Mouse (Mus musculus): ENCODE results near the gene Rab3gap1. TPM values are rescaled to one million over a fixed set of nuclear protein-coding genes. Genes with fewer than 3 reads are reported as not detected.
"Not testable (repeated sequence)": the region's sequence is repeated elsewhere in the genome, so short reads cannot be mapped to it uniquely, and the experiment has no call there.

Gene Rab3gap1
- polyA plus RNA-seq, 1 experiment, result 21.8 TPM

DNA sequence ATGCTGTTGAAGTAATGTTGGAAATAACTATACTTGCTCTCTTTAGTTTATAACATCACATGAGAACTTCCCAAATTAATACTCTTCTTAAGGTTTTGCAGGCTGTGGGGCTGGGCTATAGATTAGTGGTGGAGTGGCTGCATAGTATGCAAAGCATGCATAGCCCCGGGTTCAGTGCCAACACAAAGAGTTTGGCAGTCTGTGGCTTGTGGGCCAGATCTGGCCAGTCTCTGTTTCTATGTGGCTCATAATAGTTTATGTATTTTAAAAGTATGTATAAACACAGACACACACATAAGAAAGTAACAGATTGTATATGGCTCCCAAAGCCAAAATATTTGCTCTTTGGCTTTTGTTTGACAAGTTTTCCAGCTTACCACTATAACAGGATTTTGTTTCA is 47.2 kb downstream of the Rab3gap1 start:
- DNase-seq (ENCODE audit: low read depth), result no peak

DNA sequence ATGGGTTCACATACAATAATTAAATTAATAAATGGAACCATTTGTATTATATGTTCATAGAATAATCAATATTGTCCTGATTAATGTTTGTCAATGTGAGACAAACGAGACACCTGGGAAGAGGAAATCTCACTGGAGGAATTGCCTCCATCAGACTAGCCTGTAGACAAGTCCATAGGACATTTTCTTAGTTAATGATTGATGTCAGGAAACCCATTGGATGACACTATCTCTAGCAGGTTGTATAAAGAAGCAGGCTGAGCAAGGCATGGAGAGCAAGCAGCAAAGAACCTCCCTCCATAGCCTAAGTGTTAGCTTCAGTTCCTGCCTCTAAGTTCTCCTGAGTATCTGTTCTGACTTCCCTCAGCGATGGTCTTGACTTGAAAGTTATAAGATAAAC is 64.8 kb downstream of the Rab3gap1 start:
- DNase-seq (ENCODE audit: low read depth), result no peak

DNA sequence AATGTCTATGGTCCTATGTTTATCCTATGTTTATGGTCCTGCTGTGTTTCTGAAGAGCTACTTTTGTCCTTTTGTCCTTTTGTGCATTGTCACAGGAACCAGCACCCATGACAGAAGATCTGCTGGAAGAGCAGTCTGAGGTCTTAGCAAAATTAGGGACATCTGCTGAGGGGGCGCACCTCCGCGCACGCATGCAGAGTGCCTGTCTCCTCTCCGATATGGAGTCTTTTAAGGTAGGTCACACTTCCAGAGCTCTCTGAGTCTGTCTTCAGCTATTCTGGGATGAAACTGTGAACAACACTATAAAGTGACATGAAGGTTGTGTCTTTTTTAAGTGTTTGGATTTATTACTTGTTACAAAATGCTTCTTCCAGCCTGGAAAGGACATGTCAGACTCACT is 65.7 kb downstream of the Rab3gap1 start:
- no peak for DNase-seq (ENCODE audit: low read depth)

DNA sequence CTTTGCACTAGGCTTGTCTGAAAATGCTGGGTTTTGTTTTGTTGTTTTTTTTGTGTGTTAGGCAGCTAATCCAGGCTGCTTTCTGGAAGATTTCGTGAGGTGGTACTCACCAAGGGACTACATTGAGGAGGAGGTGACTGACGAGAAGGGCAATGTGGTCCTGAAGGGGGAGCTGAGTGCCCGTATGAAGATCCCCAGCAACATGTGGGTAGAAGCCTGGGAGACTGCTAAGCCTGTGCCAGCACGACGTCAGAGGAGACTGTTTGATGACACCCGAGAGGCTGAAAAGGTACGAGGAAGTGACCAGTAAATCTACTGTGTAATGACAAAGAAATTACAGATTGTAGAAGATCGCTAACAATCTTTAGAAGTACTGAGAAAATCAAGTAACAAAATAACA is 68.7 kb downstream of the Rab3gap1 start:
- DNase-seq (ENCODE audit: low read depth), result no peak

DNA sequence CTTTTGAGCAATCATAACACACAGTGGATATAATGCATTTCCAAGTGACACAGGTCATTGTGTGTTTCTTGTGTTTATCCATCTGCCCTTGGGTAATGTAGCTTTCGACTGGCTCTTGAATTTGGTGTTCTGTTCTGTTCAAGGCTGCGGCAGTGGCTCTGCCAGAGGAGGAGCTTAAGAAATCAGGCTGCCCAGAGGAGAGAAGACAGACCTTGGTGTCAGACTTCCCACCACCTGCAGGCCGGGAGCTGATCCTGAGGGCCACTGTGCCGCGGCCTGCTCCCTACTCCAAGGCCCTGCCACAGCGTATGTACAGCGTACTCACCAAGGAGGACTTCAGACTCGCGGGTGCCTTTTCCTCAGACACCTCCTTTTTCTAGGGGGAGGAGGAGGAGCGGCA is 73.7 kb downstream of the Rab3gap1 start:
- DNase-seq (ENCODE audit: low read depth), result no peak

DNA sequence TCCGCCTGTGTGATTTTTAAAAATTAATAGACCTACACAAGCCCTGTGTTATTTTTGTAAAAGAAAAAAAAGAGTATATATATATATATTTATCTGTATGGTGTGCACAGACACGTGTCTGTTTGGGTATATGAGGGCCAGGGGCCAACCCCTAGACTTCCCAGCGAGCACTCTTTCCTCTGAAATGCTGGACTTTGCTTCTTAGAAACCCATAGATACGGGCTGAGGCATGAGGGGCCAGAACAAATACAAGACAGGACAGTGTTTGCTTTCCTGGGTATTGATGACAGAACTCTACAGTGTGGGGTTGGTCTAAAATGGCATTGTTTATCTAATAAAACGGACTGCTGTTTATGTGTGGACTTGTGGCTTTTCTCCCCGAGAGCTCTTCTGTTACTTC is 74.9 kb downstream of the Rab3gap1 start:
- DNase-seq (ENCODE audit: low read depth), result no peak

DNA sequence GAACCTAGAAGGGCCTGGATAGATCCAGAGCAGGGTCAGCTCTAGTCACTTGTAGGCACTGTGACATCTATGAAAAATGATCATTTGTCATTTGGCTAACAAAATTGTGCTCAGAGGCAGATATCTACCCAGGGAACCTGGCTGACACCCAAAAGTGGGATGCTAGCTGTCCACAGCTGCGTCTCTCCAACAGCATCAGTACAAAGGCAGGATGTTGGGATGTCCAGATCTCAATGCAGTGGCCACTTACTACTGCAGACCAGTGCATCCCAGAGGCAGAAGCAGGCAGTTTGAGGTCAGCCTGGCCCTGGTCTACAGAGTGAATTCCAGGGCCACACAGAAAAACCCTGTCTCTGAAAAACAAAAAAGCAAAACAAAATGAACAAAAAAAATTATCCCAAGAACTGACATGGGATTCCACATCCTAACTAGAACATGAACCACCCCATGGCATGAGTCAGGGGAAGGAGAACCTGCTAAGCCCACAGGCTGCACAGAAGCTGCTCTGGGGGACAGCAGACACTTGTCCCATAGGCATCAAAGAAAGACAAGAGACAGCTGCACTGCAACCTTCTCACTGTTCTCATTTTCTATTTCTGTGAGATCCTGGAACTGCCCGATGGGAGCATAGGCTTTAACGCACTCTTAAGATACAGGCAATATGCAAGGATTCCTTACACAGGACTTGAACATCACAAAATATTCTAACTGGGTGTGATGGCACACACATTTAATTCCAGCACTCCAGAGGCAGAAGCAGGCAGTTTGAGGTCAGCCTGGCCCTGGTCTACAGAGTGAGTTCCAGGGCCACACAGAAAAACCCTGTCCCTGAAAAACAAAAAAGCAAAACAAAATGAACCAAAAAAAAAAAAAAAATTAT is 77.4 kb downstream of the Rab3gap1 start:
- DNase-seq (ENCODE audit: low read depth), result no peak

DNA sequence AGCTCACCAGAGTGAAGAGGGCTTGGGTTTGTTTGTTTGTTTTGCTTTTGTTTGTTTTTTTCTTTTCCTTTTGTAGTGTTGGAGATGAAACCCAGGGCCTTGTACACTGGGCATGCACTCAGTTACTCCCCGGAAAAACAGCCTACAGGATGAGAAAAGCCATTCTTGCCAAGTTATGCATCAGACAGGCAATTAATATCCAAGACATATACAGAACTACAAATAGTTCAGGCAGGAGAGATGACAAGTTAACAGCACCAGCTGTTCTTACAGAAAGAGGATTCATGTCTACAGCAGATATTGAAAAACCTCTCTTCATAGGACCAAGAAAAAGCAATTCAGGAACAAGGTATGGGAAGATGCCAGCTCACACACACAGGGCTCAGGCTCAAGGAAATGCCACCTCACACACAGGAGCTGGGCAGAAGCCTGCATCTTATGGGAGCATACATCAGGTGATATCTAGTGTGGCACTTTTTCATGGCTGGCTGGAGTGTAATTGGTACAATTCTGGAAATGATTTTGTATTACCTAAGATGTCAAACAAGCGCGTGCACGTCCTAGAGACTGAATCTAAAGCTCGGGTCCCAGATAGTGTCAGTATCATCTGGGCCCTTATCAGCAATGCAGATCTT is 78.2 kb downstream of the Rab3gap1 start:
- DNase-seq (ENCODE audit: low read depth), result no peak

DNA sequence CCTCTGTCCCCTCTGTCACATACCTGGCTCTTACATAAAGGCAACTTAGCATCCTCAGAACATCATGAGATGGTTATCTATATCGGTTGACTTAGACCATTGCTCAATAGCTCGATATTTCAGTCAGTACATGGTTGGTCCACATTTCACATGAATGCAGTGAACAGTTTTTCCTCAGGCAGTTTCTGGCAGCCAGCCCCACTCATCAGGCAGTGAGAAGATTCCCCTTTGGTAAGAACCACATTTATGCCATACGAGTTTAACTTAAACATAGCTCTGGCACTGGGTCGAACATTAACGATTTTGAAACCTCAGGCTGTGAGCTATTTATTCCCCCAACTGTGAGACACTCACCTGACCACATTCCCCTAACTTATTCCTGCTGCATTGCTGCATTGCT is 80.2 kb downstream of the Rab3gap1 start:
- DNase-seq (ENCODE audit: low read depth), result no peak

DNA sequence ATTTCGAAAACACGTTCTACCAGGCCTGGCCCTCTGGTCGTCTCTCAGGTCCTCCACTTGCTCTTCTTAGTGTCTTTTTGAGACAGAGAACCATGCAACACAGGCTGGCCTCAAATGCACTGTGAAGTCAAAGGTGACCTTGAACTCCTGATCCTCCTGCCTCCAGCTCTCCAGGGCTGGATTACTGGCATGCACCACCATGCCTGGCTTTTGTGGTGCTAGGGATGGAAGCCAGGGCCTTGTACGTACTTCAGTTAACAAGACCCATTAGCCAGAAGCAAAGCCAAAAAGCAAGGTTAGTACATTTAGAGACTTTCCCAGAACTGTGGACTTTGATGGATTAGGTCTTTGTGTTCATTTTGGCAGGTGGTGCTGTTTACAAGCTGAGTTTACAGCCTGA is 83.7 kb downstream of the Rab3gap1 start:
- no peak for DNase-seq (ENCODE audit: low read depth)

DNA sequence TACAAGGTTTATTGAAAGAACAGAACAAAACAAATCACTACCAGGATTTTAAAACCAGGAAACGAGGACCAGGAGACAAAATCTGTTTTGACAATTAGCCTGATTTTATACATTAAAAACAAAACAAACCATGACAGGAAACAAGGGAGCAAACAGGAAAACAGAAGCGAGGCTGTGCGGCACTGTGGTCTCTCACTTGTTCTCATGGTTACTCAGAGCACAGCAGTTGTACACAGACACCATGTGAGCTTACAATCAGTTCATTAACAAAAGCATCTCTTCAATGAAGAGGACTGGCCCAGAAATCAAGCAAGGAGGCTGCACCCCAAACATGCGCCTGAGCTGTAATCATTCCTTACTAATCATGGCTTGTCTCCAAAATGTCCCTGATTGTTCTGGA is 85.6 kb downstream of the Rab3gap1 start:
- not testable (repeated sequence) for DNase-seq (ENCODE audit: low read depth)

DNA sequence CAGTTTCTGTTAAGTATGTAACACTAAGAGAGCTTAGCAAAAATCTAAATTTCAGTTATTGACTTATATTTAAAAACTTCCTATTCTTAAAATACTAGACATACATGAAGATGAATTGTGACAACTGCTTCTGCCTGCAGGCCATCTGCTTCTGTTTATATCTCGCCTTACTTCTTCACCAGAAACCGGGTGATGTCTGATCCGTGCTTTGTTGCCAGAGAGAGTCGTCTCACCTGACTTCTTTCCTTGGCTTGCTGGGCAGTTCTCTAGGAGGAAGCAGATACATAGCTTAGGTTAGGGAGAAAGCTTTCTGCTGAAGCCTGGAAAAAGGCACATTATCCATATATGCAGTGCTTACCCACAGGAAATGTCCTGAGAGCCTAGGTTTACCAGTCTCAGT is 86.2 kb downstream of the Rab3gap1 start:
- no peak for DNase-seq (ENCODE audit: low read depth)

DNA sequence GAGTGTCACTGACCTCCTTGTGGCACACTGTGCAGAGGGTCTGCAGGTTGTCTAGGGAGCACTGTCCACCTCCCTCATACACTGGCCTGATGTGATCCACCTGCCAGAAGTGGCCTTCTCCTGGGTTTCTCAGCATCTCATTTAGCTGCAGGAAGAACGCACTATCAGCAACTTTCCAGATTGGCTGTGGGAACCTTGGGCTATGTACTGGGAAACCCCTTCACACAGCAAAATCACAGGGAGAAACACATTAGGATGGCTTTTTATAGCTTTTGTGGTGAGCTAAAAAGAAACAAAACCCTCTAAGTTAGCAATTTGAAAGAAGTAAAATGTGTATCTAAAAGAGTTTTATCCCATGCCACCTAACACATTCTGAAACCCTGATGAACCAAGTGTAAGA is 88.0 kb downstream of the Rab3gap1 start:
- no peak for DNase-seq (ENCODE audit: low read depth)

DNA sequence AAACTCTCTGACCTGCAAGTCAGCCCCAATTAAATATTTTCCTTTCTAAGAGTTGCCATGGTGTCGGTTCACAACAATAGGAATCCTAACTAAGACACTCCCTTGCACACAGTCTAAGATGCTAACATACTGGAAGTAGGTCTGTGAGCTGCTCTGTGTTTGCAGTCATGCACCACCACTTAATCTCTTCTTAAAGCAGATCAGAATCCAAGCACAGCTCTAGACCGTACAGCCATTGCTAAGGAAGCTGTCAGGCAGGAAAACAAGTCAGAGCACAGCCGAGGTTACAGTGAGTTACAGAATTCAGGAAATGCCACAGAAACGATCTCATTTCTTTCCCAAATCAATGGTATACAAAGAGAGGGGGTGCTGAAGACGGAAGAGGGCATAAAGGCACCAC is 90.2 kb downstream of the Rab3gap1 start:
- DNase-seq (ENCODE audit: low read depth), result no peak

DNA sequence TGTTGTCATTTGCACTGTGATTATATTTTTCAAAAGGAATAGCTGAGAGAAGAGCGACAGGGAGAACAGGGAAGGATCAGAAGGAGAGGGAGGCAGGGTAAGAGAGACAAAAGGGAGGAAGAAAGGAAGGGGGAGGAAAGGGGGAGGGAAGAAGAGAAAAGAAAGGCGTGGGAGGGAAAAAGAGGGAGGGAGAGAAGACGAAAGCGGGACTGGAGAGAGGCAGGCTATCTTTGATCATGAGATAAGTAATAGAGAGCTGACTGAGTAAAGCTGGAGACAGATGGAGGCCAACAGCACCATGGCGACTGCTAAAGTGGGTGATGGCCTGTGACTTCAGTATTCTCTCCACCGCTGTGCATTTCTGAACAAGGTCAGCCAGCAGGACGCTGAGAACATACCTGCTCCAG is 90.7 kb downstream of the Rab3gap1 start:
- DNase-seq (ENCODE audit: low read depth), result no peak

DNA sequence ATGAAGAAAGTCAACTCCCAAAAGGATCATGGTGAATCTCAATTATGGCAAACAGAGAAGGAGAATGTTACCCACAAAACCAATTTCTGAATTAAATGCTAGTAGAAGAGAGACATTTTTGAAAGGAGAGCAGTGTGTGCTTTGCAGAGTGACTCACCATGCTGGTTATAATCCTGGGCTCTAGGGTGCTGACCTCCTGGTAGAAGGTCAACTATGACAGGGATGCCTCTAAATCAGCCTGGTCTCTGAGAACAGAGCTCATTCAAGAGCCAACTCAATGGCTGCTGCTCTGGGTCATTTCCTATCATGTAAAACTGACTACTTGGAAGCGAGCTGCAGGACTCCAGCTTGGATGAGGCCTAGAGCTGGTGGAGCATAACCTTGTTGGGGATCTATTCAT is 92.6 kb downstream of the Rab3gap1 start:
- DNase-seq (ENCODE audit: low read depth), result no peak

DNA sequence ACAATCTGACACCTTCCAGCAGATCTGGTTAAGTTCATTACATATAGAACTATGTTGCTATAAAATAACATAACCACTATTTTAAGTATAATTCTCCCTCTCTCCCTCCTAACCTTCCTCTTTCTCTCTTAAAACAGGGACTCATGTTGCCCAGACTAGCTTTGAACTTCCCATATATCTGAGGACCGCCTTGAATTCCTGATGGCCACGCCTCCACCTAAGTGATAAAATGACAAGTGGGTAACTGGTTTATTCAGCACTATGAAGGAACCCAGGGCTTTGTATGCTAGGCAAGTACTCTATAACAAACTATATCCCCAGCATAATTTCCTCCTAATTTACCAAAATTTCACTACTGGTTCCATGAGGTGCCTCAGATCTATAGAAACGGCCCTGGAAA is 94.8 kb downstream of the Rab3gap1 start:
- no peak for DNase-seq (ENCODE audit: low read depth)

DNA sequence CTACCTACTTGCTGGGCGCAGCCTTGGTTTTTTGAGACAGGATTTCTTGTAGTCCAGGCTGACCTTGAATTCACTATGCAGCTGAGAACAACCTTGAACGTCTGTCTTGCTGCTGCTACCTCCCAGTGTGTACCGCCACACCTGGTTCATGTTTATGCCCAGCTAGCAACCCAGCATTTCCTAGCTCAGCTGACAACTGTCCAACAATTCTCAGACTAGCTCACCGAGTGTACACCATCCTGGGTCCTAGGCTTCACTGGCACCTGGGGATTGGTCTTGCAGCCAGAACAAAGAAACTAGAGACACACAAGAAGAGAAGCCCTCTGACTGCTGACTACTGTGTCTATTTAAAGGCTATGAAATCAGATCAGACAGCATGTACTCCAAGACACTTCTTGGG is 102.3 kb downstream of the Rab3gap1 start:
- no peak for DNase-seq (ENCODE audit: low read depth)

DNA sequence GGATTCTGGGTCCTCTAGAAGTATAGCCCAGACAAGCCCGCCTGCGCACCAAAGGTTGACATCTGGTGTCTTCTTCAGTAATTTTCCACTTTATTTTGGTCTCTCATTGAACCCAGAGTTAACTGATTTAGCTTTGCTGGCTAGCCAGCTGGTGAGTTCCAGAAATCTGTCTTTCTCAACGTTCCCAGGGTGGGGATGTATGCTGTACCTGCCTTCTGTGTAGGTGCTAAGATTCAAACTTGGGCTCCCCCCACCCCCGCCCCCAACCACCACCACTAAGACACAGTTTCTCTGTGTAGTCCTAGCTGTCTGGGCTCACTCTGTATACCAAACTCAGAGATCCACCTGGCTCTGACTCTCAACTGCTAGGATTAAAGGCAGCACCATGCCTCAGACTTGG is 105.5 kb downstream of the Rab3gap1 start:
- no peak for DNase-seq (ENCODE audit: low read depth)

DNA sequence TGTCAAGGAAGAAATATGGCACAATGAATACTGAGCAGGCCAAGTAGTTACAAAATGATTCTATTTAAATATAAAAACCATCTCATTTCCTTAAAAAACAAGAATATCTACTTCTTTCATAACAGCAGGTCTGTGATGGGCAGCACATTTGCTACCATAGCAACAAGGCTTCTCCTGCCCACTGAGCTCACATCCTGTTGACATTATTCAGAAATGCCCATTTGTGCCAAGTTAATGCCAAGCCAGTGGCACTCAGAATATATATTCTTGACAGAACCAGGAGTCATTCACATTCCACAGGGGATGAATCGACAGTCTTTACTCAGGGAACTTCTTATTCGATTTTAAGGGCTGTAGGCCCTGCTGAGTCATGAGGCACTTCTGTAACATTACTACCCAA is 107.1 kb downstream of the Rab3gap1 start:
- no peak for DNase-seq (ENCODE audit: low read depth)

DNA sequence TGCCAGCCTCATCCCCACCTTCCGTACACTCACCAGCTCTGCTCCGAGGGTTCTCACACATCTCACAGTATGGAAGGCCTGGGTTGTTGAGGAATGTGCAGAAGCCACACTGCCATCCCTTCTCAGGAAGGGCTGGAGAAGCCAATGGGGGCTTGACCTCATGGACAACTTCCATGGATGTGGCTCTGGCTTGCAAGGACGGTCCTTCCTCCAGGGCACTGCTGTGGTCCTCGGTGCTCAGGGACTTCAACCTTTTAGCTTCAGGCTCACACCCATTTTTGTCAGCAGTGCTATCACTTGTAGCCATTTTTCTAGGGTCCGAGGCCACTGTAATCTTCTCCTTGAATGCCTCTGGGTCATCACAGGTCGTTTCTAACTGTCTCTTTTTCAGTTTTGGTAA is 107.5 kb downstream of the Rab3gap1 start:
- DNase-seq (ENCODE audit: low read depth), result no peak

DNA sequence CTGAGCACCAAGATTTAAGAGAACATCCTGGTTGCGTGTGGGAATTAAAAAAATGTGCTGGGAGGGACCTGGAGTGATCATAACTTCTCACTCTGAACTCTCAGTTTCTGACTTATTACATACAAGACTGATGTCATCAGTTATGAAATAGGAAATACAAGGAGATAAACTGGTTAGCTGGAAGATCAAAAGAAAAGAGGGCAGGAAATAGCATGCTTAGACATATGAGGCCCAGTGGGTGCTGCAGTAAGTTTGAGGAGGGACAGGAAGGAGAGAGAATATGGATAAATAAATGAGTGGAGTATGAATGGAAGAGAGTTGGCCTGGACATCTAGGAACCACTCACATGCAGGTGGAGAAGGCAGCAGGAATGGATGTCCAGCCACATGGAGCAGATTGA is 109.6 kb downstream of the Rab3gap1 start:
- DNase-seq (ENCODE audit: low read depth), result no peak

DNA sequence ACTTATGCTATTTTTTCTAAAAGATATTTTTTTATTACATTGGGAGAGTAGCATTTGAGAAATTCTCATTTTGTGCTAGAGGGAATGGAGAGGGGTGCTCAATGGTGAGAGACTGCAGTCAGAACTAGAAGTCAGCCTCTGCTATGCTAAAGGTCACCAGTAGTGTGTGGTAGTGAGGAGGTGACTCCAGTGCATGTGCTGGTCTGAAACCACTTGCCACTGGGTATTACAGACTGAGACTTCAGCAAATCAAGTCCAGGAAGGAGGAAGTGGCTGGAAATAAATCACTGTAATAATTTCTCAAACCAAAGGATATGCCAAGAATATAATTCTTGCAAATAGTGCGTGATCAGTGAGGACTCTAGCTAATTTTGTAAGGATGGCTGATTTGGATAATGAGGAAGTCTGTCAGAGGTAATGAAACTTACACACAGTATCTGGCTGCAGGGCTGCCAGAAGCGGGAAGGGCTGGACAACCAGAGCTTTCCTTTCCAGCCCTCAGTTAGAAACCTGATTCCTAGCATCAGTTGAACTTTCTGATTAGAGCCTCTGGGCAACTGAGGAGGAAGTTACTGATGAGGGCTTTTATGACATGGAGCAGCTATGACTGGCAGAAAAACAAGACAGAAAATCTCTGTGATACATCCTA is 112.5 kb downstream of the Rab3gap1 start:
- no peak for DNase-seq (ENCODE audit: low read depth)
